Comparison of ENCODE assay signal across 20 mouse cellular contexts in genomic region chr4:155168835-155169252, GRCm38 (mm10). TPM values are rescaled to one million over a fixed set of nuclear protein-coding genes. Genes with fewer than 3 reads are reported as not detected.
A peak's percentile ranks its signal among the peaks of the same experiment; 100 is the strongest.
DNase-seq lines count a peak whose midpoint lies in the region; ATAC-seq and TF ChIP-seq lines count a peak whose summit lies in the region.
"Had no signal": no experiment of that assay in that cellular context is flagged by ENCODE, and none has a peak within 500 bp of the region (broad histone marks: within the 10 kb centered on the region; RNA-seq: fewer than 3 reads in every experiment).

No protein-coding gene starts in this region.

- no peak for TF ChIP-seq CTCF in lung, postnatal 0 days (IDR thresholded peaks at IDR 0.05)

- no peak overlapping the region for H3K9ac ChIP-seq in lung, postnatal 0 days (replicated peaks; ENCODE audit: low read depth)
- H3K9ac ChIP-seq: embryonic facial prominence, embryonic 12.5 days; midbrain, embryonic 13.5 days had no signal

- no peak for DNase-seq in lung, postnatal 0 days (ENCODE audit: low spot score)
- DNase-seq in lung, postnatal 36 days = no peak
- DNase-seq in CD8-positive naive resting alpha-beta T cell, adult 2 months (ENCODE audit: low read depth in 2 of 2, low spot score in 2 of 2) = peak; percentile 46 to 63
- peak; percentile 82 for DNase-seq in induced T-regulatory cell, adult 2 months (ENCODE audit: low read depth)
- peak; percentile 58 for DNase-seq in thymus, postnatal 4 days
- DNase-seq in hindbrain, embryonic 10.5 days (ENCODE audit: low spot score) = no peak
- no peak for DNase-seq in adrenal gland, postnatal 14 days
- DNase-seq: adrenal gland, adult 8-10 months; cerebellum, adult 2 months; gastrocnemius, postnatal 14 days; heart, adult 11 months; kidney, adult 2 months; layer of hippocampus, adult 9-11 months; left cerebral cortex, postnatal 4 days; lung, postnatal 10 days had no signal

- H3K4me1 ChIP-seq in lung, postnatal 0 days (ENCODE audit: insufficient read depth, low read depth, low read length) = peaks cover 54% of the 10 kb centered on the region
- peaks cover 65% of the 10 kb centered on the region for H3K4me1 ChIP-seq in hindbrain, embryonic 10.5 days (replicated peaks)

- H3K4me3 ChIP-seq in lung, postnatal 0 days (ENCODE audit: low read depth, low read length) = no peak overlapping the region
- H3K4me3 ChIP-seq in hindbrain, embryonic 10.5 days = no peak overlapping the region
- H3K4me3 ChIP-seq: embryonic facial prominence, embryonic 12.5 days; midbrain, embryonic 13.5 days had no signal

- H3K9me3 ChIP-seq in lung, postnatal 0 days (ENCODE audit: low read length) = no peaks in the 10 kb centered on the region
- 0 out of 2 replicates have a peak, but pooled peaks cover 5% of the 10 kb centered on the region for H3K9me3 ChIP-seq in hindbrain, embryonic 10.5 days
- H3K9me3 ChIP-seq: embryonic facial prominence, embryonic 12.5 days; midbrain, embryonic 13.5 days had no signal

- H3K27me3 ChIP-seq in lung, postnatal 0 days (replicated peaks; ENCODE audit: insufficient read depth, low read length) = no peaks in the 10 kb centered on the region
- H3K27me3 ChIP-seq in hindbrain, embryonic 10.5 days (ENCODE audit: insufficient read depth, poor library complexity, severe bottlenecking) = no peaks in the 10 kb centered on the region
- H3K27me3 ChIP-seq: embryonic facial prominence, embryonic 12.5 days; midbrain, embryonic 13.5 days had no signal

- no peaks in the 10 kb centered on the region for H3K36me3 ChIP-seq in lung, postnatal 0 days (ENCODE audit: insufficient read depth, low read length)
- H3K36me3 ChIP-seq in hindbrain, embryonic 10.5 days = peaks cover 18% of the 10 kb centered on the region; the same call in 1 of the 2 replicates
- H3K36me3 ChIP-seq: embryonic facial prominence, embryonic 12.5 days; midbrain, embryonic 13.5 days had no signal

- no peak for ATAC-seq in lung, postnatal 0 days
- ATAC-seq: midbrain, embryonic 13.5 days had no signal

- no peak overlapping the region for H3K4me2 ChIP-seq in lung, postnatal 0 days (replicated peaks; ENCODE audit: low read depth, low read length)
- H3K4me2 ChIP-seq: embryonic facial prominence, embryonic 12.5 days; heart, embryonic 11.5 days; midbrain, embryonic 13.5 days had no signal

- 90% methylated on average over 8 of the region's 8 CpGs for WGBS in lung, postnatal 0 days
- WGBS in hindbrain, embryonic 10.5 days = 93% methylated on average over 8 of the region's 8 CpGs

- H3K27ac ChIP-seq in lung, postnatal 0 days (ENCODE audit: low read length) = 0 out of 2 replicates have a peak overlapping the region, but pooled peaks have one; percentile 28
- no peak overlapping the region for H3K27ac ChIP-seq in hindbrain, embryonic 10.5 days
- H3K27ac ChIP-seq: embryonic facial prominence, embryonic 12.5 days; kidney, postnatal 0 days; midbrain, embryonic 13.5 days; stomach, postnatal 0 days had no signal

- no peak for TF ChIP-seq EP300 in lung, postnatal 0 days (IDR thresholded peaks at IDR 0.05)

RNA-seq across cellular contexts. Expression of gene Ski, which starts 53.5 kb away (rescaled TPM):
- 22.6 and 23.2 TPM in 2 replicates for polyA plus RNA-seq in lung, postnatal 0 days (2015; fragmentation: Nextera tagmentation; extraction: Ambion mirVana)
- polyA plus RNA-seq in hindbrain, embryonic 10.5 days (2016; fragmentation: Nextera tagmentation; extraction: Ambion mirVana) = 9.3 and 10.1 TPM in 2 replicates
- 66.2 and 70.1 TPM in 2 replicates for total RNA-seq in adrenal gland, postnatal 14 days (2021)

Comparison
In these comparisons a context has a peak if more than half of its experiments do, and no peak if none do; other contexts are left out.
1. DNase-seq: peak in CD8-positive naive resting alpha-beta T cell, adult 2 months (2 of 2), induced T-regulatory cell, adult 2 months (single experiment) and thymus, postnatal 4 days (single experiment); none in lung, postnatal 0 days (single experiment), lung, postnatal 36 days (single experiment), hindbrain, embryonic 10.5 days (single experiment) and adrenal gland, postnatal 14 days (single experiment).